In genomic region chr6:142735302-142736005, GRCm38 (mm10) we compare ENCODE assay signal across 9 mouse cellular contexts. TPM values are rescaled to one million over a fixed set of nuclear protein-coding genes. Genes with fewer than 3 reads are reported as not detected.
DNase-seq lines count a peak whose midpoint lies in the region; ATAC-seq and TF ChIP-seq lines count a peak whose summit lies in the region.
"Had no signal": no experiment of that assay in that cellular context is flagged by ENCODE, and none has a peak within 500 bp of the region (broad histone marks: within the 10 kb centered on the region; RNA-seq: fewer than 3 reads in every experiment).

No protein-coding gene starts in this region.

- H3K27ac ChIP-seq in limb, embryonic 14.5 days (replicated peaks; ENCODE audit: low read depth, low read length) = no peak overlapping the region
- no peak overlapping the region for H3K27ac ChIP-seq in limb, embryonic 10.5 days
- H3K27ac ChIP-seq in kidney, postnatal 0 days = no peak overlapping the region
- H3K27ac ChIP-seq: heart, embryonic 13.5 days had no signal

- TF ChIP-seq CTCF in kidney, postnatal 0 days (IDR thresholded peaks at IDR 0.05; ENCODE audit: low read depth) = peak; percentile 91

- no peak for TF ChIP-seq POLR2A in limb, embryonic 14.5 days (IDR thresholded peaks at IDR 0.05; ENCODE audit: borderline replicate concordance, extremely low read depth, insufficient read depth, insufficient read length)

- no peak overlapping the region for H3K4me3 ChIP-seq in limb, embryonic 14.5 days (replicated peaks; ENCODE audit: low read length)
- H3K4me3 ChIP-seq in limb, embryonic 10.5 days = no peak overlapping the region
- no peak overlapping the region for H3K4me3 ChIP-seq in kidney, postnatal 0 days (replicated peaks; ENCODE audit: low read depth, low read length)
- H3K4me3 ChIP-seq: heart, embryonic 13.5 days had no signal

- WGBS in limb, embryonic 14.5 days = 48% methylated on average over 8 of the region's 8 CpGs
- WGBS in limb, embryonic 10.5 days = 48% methylated on average over 8 of the region's 8 CpGs
- 49% methylated on average over 8 of the region's 8 CpGs for WGBS in kidney, postnatal 0 days

- H3K4me1 ChIP-seq in limb, embryonic 14.5 days (ENCODE audit: control insufficient read depth, insufficient read depth, low read length) = no peaks in the 10 kb centered on the region
- no peaks in the 10 kb centered on the region for H3K4me1 ChIP-seq in limb, embryonic 10.5 days
- H3K4me1 ChIP-seq in kidney, postnatal 0 days (replicated peaks; ENCODE audit: insufficient read depth, low read length) = no peaks in the 10 kb centered on the region

- H3K9ac ChIP-seq in limb, embryonic 14.5 days (ENCODE audit: low read depth, low read length, severe bottlenecking) = no peak overlapping the region
- no peak overlapping the region for H3K9ac ChIP-seq in kidney, postnatal 0 days (ENCODE audit: low read depth, low read length)
- H3K9ac ChIP-seq: heart, embryonic 13.5 days had no signal

- H3K9me3 ChIP-seq in limb, embryonic 14.5 days (ENCODE audit: control insufficient read depth, low read length) = no peaks in the 10 kb centered on the region
- no peaks in the 10 kb centered on the region for H3K9me3 ChIP-seq in limb, embryonic 10.5 days (replicated peaks)
- no peaks in the 10 kb centered on the region for H3K9me3 ChIP-seq in kidney, postnatal 0 days (replicated peaks; ENCODE audit: low read length)
- H3K9me3 ChIP-seq: heart, embryonic 13.5 days had no signal

- no peak overlapping the region for H3K4me2 ChIP-seq in limb, embryonic 14.5 days (replicated peaks; ENCODE audit: low read depth, low read length, severe bottlenecking)
- no peak overlapping the region for H3K4me2 ChIP-seq in kidney, postnatal 0 days (ENCODE audit: low read length)
- H3K4me2 ChIP-seq: heart, embryonic 13.5 days had no signal

- ATAC-seq in cerebellum, adult (ENCODE audit: insufficient number of reproducible peaks, low FRiP score, low TSS enrichment) = peak; percentile 66
- peak; percentile 45; the same call in 1 of the 2 replicates for ATAC-seq in limb, embryonic 14.5 days (ENCODE audit: low FRiP score, low read depth)
- no peak; the same call in 1 of the 2 replicates for ATAC-seq in kidney, postnatal 0 days (replicated peaks; ENCODE audit: low FRiP score, low read depth)

- H3K27me3 ChIP-seq in limb, embryonic 14.5 days (ENCODE audit: control insufficient read depth, insufficient read depth, low read length) = no peaks in the 10 kb centered on the region
- H3K27me3 ChIP-seq in limb, embryonic 10.5 days (ENCODE audit: low read depth, poor library complexity, severe bottlenecking) = no peaks in the 10 kb centered on the region
- no peaks in the 10 kb centered on the region for H3K27me3 ChIP-seq in kidney, postnatal 0 days (ENCODE audit: insufficient read depth, low read length)
- H3K27me3 ChIP-seq: heart, embryonic 13.5 days had no signal

- DNase-seq in cerebellum, adult 11-12 months = no peak
- peak; percentile 78 for DNase-seq in limb, embryonic 14.5 days (ENCODE audit: low spot score)
- DNase-seq in limb, embryonic 10.5 days (ENCODE audit: low spot score) = no peak
- peak; percentile 77 for DNase-seq in adipocyte (ENCODE audit: low spot score)
- peak; percentile 94 for DNase-seq in kidney, postnatal 0 days (ENCODE audit: low spot score)
- DNase-seq in retina, embryonic 14.5 days (ENCODE audit: low spot score) = peak; percentile 85
- no peak for DNase-seq in frontal cortex, postnatal 25 days (ENCODE audit: low spot score in 2 of 2)

- H3K36me3 ChIP-seq in limb, embryonic 14.5 days (ENCODE audit: control insufficient read depth, insufficient read depth, low read length) = no peaks in the 10 kb centered on the region
- no peaks in the 10 kb centered on the region for H3K36me3 ChIP-seq in limb, embryonic 10.5 days
- no peaks in the 10 kb centered on the region for H3K36me3 ChIP-seq in kidney, postnatal 0 days (ENCODE audit: insufficient read depth, low read length)
- H3K36me3 ChIP-seq: heart, embryonic 13.5 days had no signal

RNA-seq across cellular contexts. Expression of gene Cmas, which starts 21.0 kb away (rescaled TPM):
- polyA plus RNA-seq in limb, embryonic 14.5 days (2012; rRNA removed) = 40.7 and 54.5 TPM in 2 replicates
- polyA plus RNA-seq in limb, embryonic 14.5 days (2014; fragmentation: Nextera tagmentation; extraction: Ambion mirVana) = 88.7 and 95.8 TPM in 2 replicates
- 65.1 and 70.4 TPM in 2 replicates for polyA plus RNA-seq in limb, embryonic 10.5 days (2016; fragmentation: Nextera tagmentation; extraction: Ambion mirVana)
- polyA plus RNA-seq in kidney, postnatal 0 days (2015; fragmentation: Nextera tagmentation; extraction: Ambion mirVana) = 60.0 and 63.2 TPM in 2 replicates

RNA-seq across cellular contexts. Expression of gene Abcc9, which starts 33.3 kb away (rescaled TPM):
- 7.1 and 7.3 TPM in 2 replicates for polyA plus RNA-seq in limb, embryonic 14.5 days (2012; rRNA removed)
- polyA plus RNA-seq in limb, embryonic 14.5 days (2014; fragmentation: Nextera tagmentation; extraction: Ambion mirVana) = 2.8 and 4.0 TPM in 2 replicates
- polyA plus RNA-seq in limb, embryonic 10.5 days (2016; fragmentation: Nextera tagmentation; extraction: Ambion mirVana) = 1.1 and 1.2 TPM in 2 replicates
- polyA plus RNA-seq in kidney, postnatal 0 days (2015; fragmentation: Nextera tagmentation; extraction: Ambion mirVana) = 5.6 and 6.1 TPM in 2 replicates

Comparison
In these comparisons a context has a peak if more than half of its experiments do, and no peak if none do; other contexts are left out.
1. DNase-seq: peak in limb, embryonic 14.5 days (single experiment), adipocyte (single experiment), kidney, postnatal 0 days (single experiment) and retina, embryonic 14.5 days (single experiment); none in cerebellum, adult 11-12 months (single experiment), limb, embryonic 10.5 days (single experiment) and frontal cortex, postnatal 25 days (0 of 2).